Mouse (Mus musculus) megakaryocyte, adult 5-6 weeks (primary cell): ENCODE measurements around the gene Fam72a. TPM values are rescaled to one million over a fixed set of nuclear protein-coding genes. Genes with fewer than 3 reads are reported as not detected.

Experiments
- ATAC-seq: 2 replicates; pipeline ENCODE4 v1.8.0; 2016; ENCODE audit warnings: mild to moderate bottlenecking, inconsistent platforms; ENCODE audit not compliant: poor library complexity, severe bottlenecking
- total RNA-seq, 2 experiments: library from RNA; stranded (forward) in 1 of 2; stranded (reverse) in 1 of 2; fragments of 153-499, 151-499 nt in 1 of 2; fragments of 221-1000, 200-1000 nt in 1 of 2; gene quantifications; 2 replicates each; pipeline versions ENCODE4 v1.2.3 to v1.2.4; 2015 to 2017

Fam72a gene
- total RNA-seq, 2 experiments from 2014 or later: 2.8 to 7.0 TPM

GRCm38 (mm10) chr1:131578943-131579680 is 51.4 kb downstream of the Fam72a start:
- no peak for ATAC-seq

- no peak for ATAC-seq
Measured at GRCm38 (mm10) chr1:131580389-131580788, 52.7 kb downstream of the Fam72a start.

GRCm38 (mm10) chr1:131583598-131583997 is 55.9 kb downstream of the Fam72a start:
- no peak for ATAC-seq

GRCm38 (mm10) chr1:131586836-131587235 is 59.1 kb downstream of the Fam72a start:
- ATAC-seq: no peak

Other genes with a start within 250 kb of the Fam72a start
- gene Ikbke, start 248.3 kb upstream of the Fam72a start, total RNA-seq (2015): 18.6 and 28.4 TPM in 2 replicates
- gene Ikbke, start 248.3 kb upstream of the Fam72a start, total RNA-seq (2017): 24.1 and 24.9 TPM in 2 replicates
- gene Srgap2, start 551 bp upstream of the Fam72a start, total RNA-seq (2015): 57.5 and 67.8 TPM in 2 replicates
- gene Srgap2, start 551 bp upstream of the Fam72a start, total RNA-seq (2017): 25.7 and 43.9 TPM in 2 replicates
- not detected in 2 replicates for gene Avpr1b, start 71.3 kb downstream of the Fam72a start, total RNA-seq (2015)
- not detected in 2 replicates for gene Avpr1b, start 71.3 kb downstream of the Fam72a start, total RNA-seq (2017)
- gene Ctse, start 110.4 kb downstream of the Fam72a start, total RNA-seq (2015): 32.7 and 55.0 TPM in 2 replicates
- gene Ctse, start 110.4 kb downstream of the Fam72a start, total RNA-seq (2017): 15.1 and 31.0 TPM in 2 replicates
- gene Rab7b, start 160.8 kb downstream of the Fam72a start, total RNA-seq (2015): 3.3 and 4.0 TPM in 2 replicates
- gene Rab7b, start 160.8 kb downstream of the Fam72a start, total RNA-seq (2017): 22.4 TPM in 2 replicates
- not detected in 2 replicates for gene Slc26a9, start 216.1 kb downstream of the Fam72a start, total RNA-seq (2015)
- not detected in 2 replicates for gene Slc26a9, start 216.1 kb downstream of the Fam72a start, total RNA-seq (2017)